Mouse (Mus musculus) brain, embryonic 14.5 days (tissue): ENCODE results near the gene Rasgef1b.

ENCODE experiments used
- CTCF ChIP-seq: fragments of 200-500 bp; IDR thresholded peaks from 2 replicates; pipeline ENCODE4 v1.5.1; 2012; ENCODE audit warnings: inconsistent platforms, mild to moderate bottlenecking, moderate library complexity, borderline replicate concordance; ENCODE audit not compliant: insufficient read depth, insufficient read length; ENCODE audit errors: extremely low read depth
- POLR2A ChIP-seq: fragments of 200-500 bp; IDR thresholded peaks from 2 replicates; pipeline ENCODE4 v1.6.1; 2012; ENCODE audit warnings: mild to moderate bottlenecking, inconsistent platforms, borderline replicate concordance; ENCODE audit not compliant: poor library complexity, insufficient read depth, insufficient read length, severe bottlenecking; ENCODE audit errors: extremely low read depth

- no peak for TF ChIP-seq CTCF
- TF ChIP-seq POLR2A, result no peak
Observed at GRCm38 (mm10) chr5:99232410-99232809, 496.5 kb downstream of the Rasgef1b start.
